Mouse (Mus musculus): ENCODE data around the gene Tfip11. TPM values are rescaled to one million over a fixed set of nuclear protein-coding genes. Genes with fewer than 3 reads are reported as not detected.

The Tfip11 gene
- total and polyA plus RNA-seq, 3 experiments: 34.6 to 44.7 TPM; not detected in 1

DNA sequence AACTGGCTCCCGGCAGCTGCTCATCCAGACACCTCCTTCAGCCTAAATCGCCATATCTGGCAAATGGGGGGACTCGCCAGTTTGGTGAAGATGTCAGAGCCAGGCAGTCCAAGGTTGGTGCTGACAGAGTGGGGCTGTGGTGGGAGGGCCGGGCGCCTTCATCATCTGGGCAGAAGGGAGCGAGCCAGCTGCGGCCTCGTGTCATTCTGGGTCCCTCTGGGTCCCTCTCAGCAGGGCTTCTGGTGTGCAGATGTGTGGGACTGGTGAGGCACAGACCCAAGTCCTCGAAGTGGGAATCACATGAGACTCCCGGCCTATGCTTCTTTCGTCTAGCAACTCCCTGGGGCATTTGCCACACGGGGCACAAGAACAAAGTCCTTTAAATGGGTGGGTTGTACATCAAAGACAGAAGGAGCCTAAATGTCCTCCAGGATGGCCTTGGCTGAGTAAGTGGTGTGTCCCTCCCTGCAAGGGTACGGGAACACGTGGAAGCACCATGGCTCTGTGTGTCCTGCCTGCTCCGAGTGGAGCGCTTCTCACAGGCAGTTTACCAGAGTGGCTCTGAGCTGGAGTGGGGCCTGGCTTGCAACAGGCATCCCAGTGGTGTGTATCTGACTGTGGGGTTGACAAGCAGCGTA is 33.7 kb upstream of the Tfip11 start:
- H3K79me2 ChIP-seq (ENCODE audit: control insufficient read depth, insufficient read depth, low read length, poor library complexity): peaks cover 70% of the 10 kb centered on the region

DNA sequence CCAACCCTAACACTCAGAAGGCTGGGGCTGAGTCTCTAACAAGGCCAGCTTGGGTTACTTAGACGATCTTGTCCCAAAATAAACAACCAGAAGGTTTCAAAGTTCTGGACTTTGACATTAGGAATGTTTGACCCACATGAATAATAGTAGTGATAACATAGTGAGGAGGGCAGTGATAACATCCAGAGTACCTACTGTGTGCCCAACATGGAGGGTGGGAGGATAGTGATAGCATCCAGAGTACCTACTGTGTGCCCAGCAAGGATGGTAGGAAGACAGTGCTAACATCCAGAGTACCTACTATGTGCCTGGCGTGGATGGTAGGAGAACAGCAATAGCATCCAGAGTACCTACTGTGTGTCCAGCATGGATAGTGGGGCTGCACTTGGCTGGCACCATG is 32.4 kb upstream of the Tfip11 start:
- TF ChIP-seq USF2 (IDR thresholded peaks at IDR 0.05; ENCODE audit: borderline replicate concordance in 1 of 2, insufficient read depth in 1 of 2, low read depth in 1 of 2, low read length in 2 of 2): no peak
- TF ChIP-seq ZKSCAN1 (IDR thresholded peaks at IDR 0.05; ENCODE audit: low read depth, low read length): peak; percentile 97
- TF ChIP-seq SMC3 (IDR thresholded peaks at IDR 0.05; ENCODE audit: low read depth, low read length): no peak
- TF ChIP-seq MAX (IDR thresholded peaks at IDR 0.05; ENCODE audit: low read length): no peak
- no peaks in the 10 kb centered on the region for H3K27me3 ChIP-seq (ENCODE audit: control insufficient read depth in 1 of 2, insufficient read depth in 2 of 2, low read length in 2 of 2)
- H3K9me3 ChIP-seq (replicated peaks; ENCODE audit: insufficient read depth, low read length): no peaks in the 10 kb centered on the region
- no peak overlapping the region for H3K9ac ChIP-seq (ENCODE audit: control insufficient read depth, low read depth, low read length, poor library complexity, severe bottlenecking)
- DNase-seq (ENCODE audit: low read depth, low spot score): no peak
- H3K27ac ChIP-seq (ENCODE audit: control insufficient read depth, low read depth, low read length): no peak overlapping the region
- peaks cover 23 to 46% of the 10 kb centered on the region in 2 experiments for H3K4me1 ChIP-seq (ENCODE audit: control insufficient read depth in 1 of 2, insufficient read depth in 2 of 2, low read length in 2 of 2)
- H3K4me3 ChIP-seq (ENCODE audit: control insufficient read depth in 1 of 2, insufficient read depth in 1 of 2, low read depth in 2 of 2, low read length in 2 of 2): no peak overlapping the region
- peaks cover 68% of the 10 kb centered on the region for H3K79me2 ChIP-seq (ENCODE audit: control insufficient read depth, insufficient read depth, low read length, poor library complexity)
- peaks cover 0 to 25% of the 10 kb centered on the region in 2 experiments; a peak in 2 of 4 replicates for H3K36me3 ChIP-seq (ENCODE audit: control insufficient read depth in 1 of 2, insufficient read depth in 2 of 2, low read length in 2 of 2)

More for the DNA sequence above, 33.7 kb upstream of the Tfip11 start:
- H3K4me3 ChIP-seq (ENCODE audit: control insufficient read depth in 1 of 2, insufficient read depth in 1 of 2, low read depth in 2 of 2, low read length in 2 of 2): no peak overlapping the region
- no peak for TF ChIP-seq MEF2A (IDR thresholded peaks at IDR 0.05; ENCODE audit: extremely low read depth, insufficient replicate concordance, low read depth, low read length, poor library complexity, severe bottlenecking)
- TF ChIP-seq ETS1 (IDR thresholded peaks at IDR 0.05; ENCODE audit: low read depth, low read length): no peak
- TF ChIP-seq E2F4 (IDR thresholded peaks at IDR 0.05; ENCODE audit: borderline replicate concordance, low read depth, low read length): no peak
- no peak overlapping the region for H3K9ac ChIP-seq (ENCODE audit: control insufficient read depth, low read depth, low read length, poor library complexity, severe bottlenecking)
- H3K4me1 ChIP-seq (ENCODE audit: control insufficient read depth in 1 of 2, insufficient read depth in 2 of 2, low read length in 2 of 2): peaks cover 21 to 49% of the 10 kb centered on the region in 2 experiments
- no peak overlapping the region for H3K27ac ChIP-seq (ENCODE audit: control insufficient read depth, low read depth, low read length)
- no peaks in the 10 kb centered on the region for H3K27me3 ChIP-seq (ENCODE audit: control insufficient read depth in 1 of 2, insufficient read depth in 2 of 2, low read length in 2 of 2)
- no peak for DNase-seq (ENCODE audit: low read depth, low spot score)
- no peaks in the 10 kb centered on the region for H3K9me3 ChIP-seq (replicated peaks; ENCODE audit: insufficient read depth, low read length)
- H3K36me3 ChIP-seq (ENCODE audit: control insufficient read depth in 1 of 2, insufficient read depth in 2 of 2, low read length in 2 of 2): peaks cover 0 to 37% of the 10 kb centered on the region in 2 experiments; a peak in 2 of 4 replicates

DNA sequence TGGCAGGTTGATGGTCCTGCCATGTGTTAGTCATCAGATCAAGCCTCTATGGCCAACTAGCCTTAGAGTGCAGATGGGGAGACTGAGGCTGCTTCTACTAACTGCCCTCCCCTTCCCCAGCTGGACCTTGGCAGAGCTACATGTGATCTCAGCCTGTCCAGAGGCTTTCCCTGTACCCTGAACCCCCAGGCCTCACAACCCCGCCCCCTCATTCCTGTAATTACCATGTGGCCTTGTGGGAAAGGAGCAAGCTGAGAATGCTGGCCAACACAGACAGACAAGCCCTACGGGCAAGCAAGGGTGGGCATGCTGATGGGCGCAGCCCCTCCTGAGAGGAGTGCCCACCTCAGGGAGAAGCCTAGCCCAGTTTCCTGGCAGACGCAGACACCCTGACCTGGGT is 31.5 kb upstream of the Tfip11 start:
- Histone ChIP-seq H3K27me3 (ENCODE audit: control insufficient read depth in 1 of 2, insufficient read depth in 2 of 2, low read length in 2 of 2) (no peaks in the 10 kb centered on the region), H3K9ac (ENCODE audit: control insufficient read depth, low read depth, low read length, poor library complexity, severe bottlenecking) (no peak overlapping the region), H3K79me2 (ENCODE audit: control insufficient read depth, insufficient read depth, low read length, poor library complexity) (peaks cover 65% of the 10 kb centered on the region), H3K36me3 (ENCODE audit: control insufficient read depth in 1 of 2, insufficient read depth in 2 of 2, low read length in 2 of 2) (peaks cover 0 to 25% of the 10 kb centered on the region in 2 experiments; a peak in 2 of 4 replicates), H3K4me3 (ENCODE audit: control insufficient read depth in 1 of 2, insufficient read depth in 1 of 2, low read depth in 2 of 2, low read length in 2 of 2) (no peak overlapping the region), H3K27ac (ENCODE audit: control insufficient read depth, low read depth, low read length) (peak overlapping the region; percentile 40), H3K4me1 (ENCODE audit: control insufficient read depth in 1 of 2, insufficient read depth in 2 of 2, low read length in 2 of 2) (peaks cover 23 to 42% of the 10 kb centered on the region in 2 experiments), H3K9me3 (replicated peaks; ENCODE audit: insufficient read depth, low read length) (no peaks in the 10 kb centered on the region)
- DNase-seq (ENCODE audit: low read depth, low spot score): no peak
- TF ChIP-seq NELFE (IDR thresholded peaks at IDR 0.05; ENCODE audit: low read depth, low read length) (no peak), GABPA (IDR thresholded peaks at IDR 0.05; ENCODE audit: low read depth, low read length) (no peak), MEF2A (IDR thresholded peaks at IDR 0.05; ENCODE audit: extremely low read depth, insufficient replicate concordance, low read depth, low read length, poor library complexity, severe bottlenecking) (no peak), SMC3 (IDR thresholded peaks at IDR 0.05; ENCODE audit: low read depth, low read length) (no peak), MXI1 (IDR thresholded peaks at IDR 0.05; ENCODE audit: low read depth, low read length) (no peak), GATA1 (IDR thresholded peaks at IDR 0.05; ENCODE audit: low read depth, low read length) (no peak), E2F4 (IDR thresholded peaks at IDR 0.05; ENCODE audit: borderline replicate concordance, low read depth, low read length) (no peak), ZMIZ1 (IDR thresholded peaks at IDR 0.05; ENCODE audit: low read depth, low read length) (no peak), CHD1 (IDR thresholded peaks at IDR 0.05; ENCODE audit: low read depth, low read length) (no peak), KAT2A (conservative IDR thresholded peaks at IDR 0.05; ENCODE audit: low read depth, low read length) (no peak), CHD2 (IDR thresholded peaks at IDR 0.05; ENCODE audit: low read length) (no peak), EP300 (IDR thresholded peaks at IDR 0.05; ENCODE audit: low read depth in 1 of 2, low read length in 2 of 2) (no peak), USF1 (IDR thresholded peaks at IDR 0.05; ENCODE audit: low read depth, low read length) (no peak), JUND (IDR thresholded peaks at IDR 0.05; ENCODE audit: low read depth, low read length) (no peak), RAD21 (IDR thresholded peaks at IDR 0.05; ENCODE audit: low read depth, low read length) (no peak), RCOR1 (IDR thresholded peaks at IDR 0.05; ENCODE audit: low read depth, low read length) (no peak)
